Mouse (Mus musculus): ENCODE data around the gene Syn3. TPM values are rescaled to one million over a fixed set of nuclear protein-coding genes. Genes with fewer than 3 reads are reported as not detected.

Syn3 gene
- polyA plus RNA-seq, 1 experiment = 0.84 TPM

DNA sequence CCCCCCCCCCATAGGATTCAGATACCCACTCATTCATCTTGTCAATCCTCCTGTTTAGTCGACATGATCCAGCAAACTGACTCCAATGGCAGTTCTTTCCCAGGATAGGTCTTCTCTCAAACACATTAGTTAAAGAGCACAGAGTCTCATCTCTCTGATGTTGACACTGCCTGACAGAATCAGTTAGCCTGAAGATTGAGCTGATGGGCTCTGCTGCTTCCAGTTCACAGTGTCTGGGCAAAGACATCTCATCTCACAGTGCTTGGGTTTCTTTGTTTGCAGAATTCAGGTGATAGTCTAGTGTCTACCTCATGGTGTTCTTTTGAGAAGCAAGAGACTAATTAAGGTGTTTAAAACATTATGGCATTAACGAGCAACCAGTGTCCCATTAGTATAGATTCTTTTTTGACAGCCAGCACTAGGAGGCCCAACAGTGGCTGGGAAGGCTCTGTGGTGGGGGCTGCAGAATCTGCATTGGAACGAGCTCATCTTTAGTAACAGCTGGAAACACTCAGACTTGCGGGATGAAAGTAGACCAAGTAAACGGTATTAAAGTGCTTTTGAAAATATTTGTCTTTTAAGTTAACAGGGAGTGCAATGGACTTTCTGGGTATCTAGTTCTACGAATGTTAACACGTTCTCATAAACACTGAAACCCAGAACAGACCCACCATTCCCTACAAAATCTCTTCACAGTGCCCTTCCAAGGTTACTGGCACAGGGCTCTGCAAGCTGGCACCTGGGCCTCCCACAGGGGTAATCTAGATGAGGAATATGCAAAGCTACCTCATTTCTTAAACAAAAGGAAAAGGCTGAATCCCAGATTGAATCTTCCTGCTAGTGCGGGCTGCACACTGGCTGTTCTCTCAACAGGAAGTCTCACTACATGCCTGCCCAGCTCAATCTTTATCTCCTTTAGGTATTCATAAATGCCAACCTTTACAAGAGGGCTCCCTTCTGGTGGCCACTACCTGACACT lies 24.2 kb downstream of the Syn3 start:
- Histone ChIP-seq H3K27ac (ENCODE audit: control insufficient read depth, insufficient read depth, low read length) (no peak overlapping the region), H3K4me3 (ENCODE audit: control insufficient read depth, insufficient read depth, low read length) (no peak overlapping the region), H3K4me1 (replicated peaks; ENCODE audit: control insufficient read depth, insufficient read depth, low read length) (no peaks in the 10 kb centered on the region), H3K27me3 (ENCODE audit: control insufficient read depth, insufficient read depth, low read length) (no peaks in the 10 kb centered on the region), H3K36me3 (ENCODE audit: control insufficient read depth, insufficient read depth, low read length) (no peaks in the 10 kb centered on the region)
- TF ChIP-seq POLR2A (IDR thresholded peaks at IDR 0.05; ENCODE audit: control insufficient read depth, extremely low read depth, insufficient read depth, low read length, poor library complexity) (no peak), CTCF (IDR thresholded peaks at IDR 0.05; ENCODE audit: borderline replicate concordance, control insufficient read depth, extremely low read depth, insufficient read depth, low read length, poor library complexity) (no peak)
- no peak for DNase-seq
- 92% methylated on average over 8 of the region's 8 CpGs for WGBS

DNA sequence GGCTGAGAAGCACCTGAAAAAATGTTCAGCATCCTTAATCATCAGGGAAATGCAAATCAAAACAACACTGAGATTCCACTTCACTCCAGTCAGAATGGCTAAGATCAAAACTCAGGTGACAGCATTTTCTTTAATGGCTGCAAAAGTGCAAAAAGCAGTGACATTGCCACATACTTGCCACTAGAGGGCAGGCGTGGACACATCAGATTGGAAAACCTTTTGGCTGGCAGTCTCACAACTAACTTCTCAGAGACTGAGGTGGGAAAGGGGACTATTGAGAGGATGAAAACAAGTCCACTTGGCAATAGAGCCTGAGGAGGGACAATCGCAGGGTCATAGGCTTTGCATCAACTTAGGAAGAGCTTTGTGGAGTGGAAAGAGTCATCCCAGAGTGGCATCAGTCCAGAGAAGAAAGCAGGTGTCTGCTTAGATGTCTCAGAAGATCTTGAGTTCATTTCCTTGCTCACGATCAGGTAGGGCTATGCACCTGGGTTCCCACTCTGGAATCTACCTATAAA lies 25.0 kb downstream of the Syn3 start:
- Histone ChIP-seq H3K36me3 (ENCODE audit: control insufficient read depth, insufficient read depth, low read length) (no peaks in the 10 kb centered on the region), H3K27ac (ENCODE audit: control insufficient read depth, insufficient read depth, low read length) (no peak overlapping the region), H3K27me3 (ENCODE audit: control insufficient read depth, insufficient read depth, low read length) (no peaks in the 10 kb centered on the region), H3K4me3 (ENCODE audit: control insufficient read depth, insufficient read depth, low read length) (no peak overlapping the region), H3K4me1 (replicated peaks; ENCODE audit: control insufficient read depth, insufficient read depth, low read length) (no peaks in the 10 kb centered on the region)
- TF ChIP-seq POLR2A (IDR thresholded peaks at IDR 0.05; ENCODE audit: control insufficient read depth, extremely low read depth, insufficient read depth, low read length, poor library complexity) (no peak), CTCF (IDR thresholded peaks at IDR 0.05; ENCODE audit: borderline replicate concordance, control insufficient read depth, extremely low read depth, insufficient read depth, low read length, poor library complexity) (no peak)
- 30% methylated on average over 3 of the region's 3 CpGs for WGBS
- DNase-seq = peak; percentile 29

- Histone ChIP-seq H3K4me3 (ENCODE audit: control insufficient read depth, insufficient read depth, low read length) (no peak overlapping the region), H3K36me3 (ENCODE audit: control insufficient read depth, insufficient read depth, low read length) (no peaks in the 10 kb centered on the region), H3K27me3 (ENCODE audit: control insufficient read depth, insufficient read depth, low read length) (no peaks in the 10 kb centered on the region), H3K4me1 (replicated peaks; ENCODE audit: control insufficient read depth, insufficient read depth, low read length) (no peaks in the 10 kb centered on the region), H3K27ac (ENCODE audit: control insufficient read depth, insufficient read depth, low read length) (no peak overlapping the region)
- 74% methylated on average over 13 of the region's 13 CpGs for WGBS
- no peak for DNase-seq
- TF ChIP-seq POLR2A (IDR thresholded peaks at IDR 0.05; ENCODE audit: control insufficient read depth, extremely low read depth, insufficient read depth, low read length, poor library complexity) (no peak), CTCF (IDR thresholded peaks at IDR 0.05; ENCODE audit: borderline replicate concordance, control insufficient read depth, extremely low read depth, insufficient read depth, low read length, poor library complexity) (no peak)
Measured at GRCm38 (mm10) chr10:86468612-86469546, 29.8 kb downstream of the Syn3 start.

- Histone ChIP-seq H3K4me3 (ENCODE audit: control insufficient read depth, insufficient read depth, low read length) (no peak overlapping the region), H3K4me1 (replicated peaks; ENCODE audit: control insufficient read depth, insufficient read depth, low read length) (no peaks in the 10 kb centered on the region), H3K36me3 (ENCODE audit: control insufficient read depth, insufficient read depth, low read length) (no peaks in the 10 kb centered on the region), H3K27ac (ENCODE audit: control insufficient read depth, insufficient read depth, low read length) (no peak overlapping the region), H3K27me3 (ENCODE audit: control insufficient read depth, insufficient read depth, low read length) (no peaks in the 10 kb centered on the region)
- 48% methylated on average over 5 of the region's 5 CpGs for whole genome bisulfite sequencing
- no peak for TF ChIP-seq POLR2A (IDR thresholded peaks at IDR 0.05; ENCODE audit: control insufficient read depth, extremely low read depth, insufficient read depth, low read length, poor library complexity)
- peak; percentile 70; the same call in 1 of the 2 replicates for TF ChIP-seq CTCF (IDR thresholded peaks at IDR 0.05; ENCODE audit: borderline replicate concordance, control insufficient read depth, extremely low read depth, insufficient read depth, low read length, poor library complexity)
- DNase-seq = peak; percentile 55
Measured at GRCm38 (mm10) chr10:86463538-86464199, 35.0 kb downstream of the Syn3 start.

DNA sequence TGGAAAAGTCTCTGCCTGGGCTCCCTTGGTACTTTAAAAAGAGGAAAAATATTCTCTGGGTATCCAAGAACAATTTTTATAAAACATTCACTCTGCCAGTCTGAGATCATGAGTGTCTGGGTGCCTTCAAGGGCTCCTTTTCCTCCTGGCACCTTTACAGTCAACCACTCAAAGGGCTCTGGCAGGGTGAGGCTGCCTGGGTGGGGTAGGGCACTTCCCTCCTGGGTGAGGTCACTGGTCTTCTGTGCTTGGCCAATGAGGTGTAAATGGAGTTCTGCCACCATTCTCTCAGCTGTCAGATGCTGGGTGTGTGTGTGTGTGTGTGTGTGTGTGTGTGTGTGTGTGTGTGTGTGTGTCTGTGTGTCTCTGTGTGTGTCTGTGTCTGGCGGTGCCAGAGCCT lies 39.1 kb downstream of the Syn3 start:
- WGBS = 80% methylated on average over 1 of the region's 1 CpGs
- no peak for DNase-seq

More for the DNA sequence above, 39.1 kb downstream of the Syn3 start:
- Histone ChIP-seq H3K4me1 (replicated peaks; ENCODE audit: control insufficient read depth, insufficient read depth, low read length) (no peaks in the 10 kb centered on the region), H3K27me3 (ENCODE audit: control insufficient read depth, insufficient read depth, low read length) (no peaks in the 10 kb centered on the region), H3K36me3 (ENCODE audit: control insufficient read depth, insufficient read depth, low read length) (no peaks in the 10 kb centered on the region), H3K4me3 (ENCODE audit: control insufficient read depth, insufficient read depth, low read length) (no peak overlapping the region), H3K27ac (ENCODE audit: control insufficient read depth, insufficient read depth, low read length) (no peak overlapping the region)
- no peak for TF ChIP-seq CTCF (IDR thresholded peaks at IDR 0.05; ENCODE audit: borderline replicate concordance, control insufficient read depth, extremely low read depth, insufficient read depth, low read length, poor library complexity)
- TF ChIP-seq POLR2A (IDR thresholded peaks at IDR 0.05; ENCODE audit: control insufficient read depth, extremely low read depth, insufficient read depth, low read length, poor library complexity) = no peak

All from thymus, adult 2 months (tissue).